Mouse (Mus musculus): Measurements from ENCODE around the gene Ppox.

Gene Ppox

GRCm38 (mm10) chr1:171285096-171285892 is 4.3 kb upstream of the Ppox start:
- DNase-seq = no peak

- no peak for DNase-seq
Measured at GRCm38 (mm10) chr1:171284491-171284890, 3.5 kb upstream of the Ppox start.

- DNase-seq = no peak
Measured at GRCm38 (mm10) chr1:171283188-171284160, 2.5 kb upstream of the Ppox start.

GRCm38 (mm10) chr1:171282086-171282805 is 1.3 kb upstream of the Ppox start:
- no peak for DNase-seq

GRCm38 (mm10) chr1:171281528-171281923 is 540 bp upstream of the Ppox start:
- DNase-seq = peak; percentile 77 to 88

- peak; percentile 56 to 60 for DNase-seq
Measured at GRCm38 (mm10) chr1:171280250-171280915, 603 bp downstream of the Ppox start.

- DNase-seq = peak in 1 of 2 experiments; percentile 1
Measured at GRCm38 (mm10) chr1:171279721-171280120, 1.3 kb downstream of the Ppox start.

GRCm38 (mm10) chr1:171279012-171279705 is 1.8 kb downstream of the Ppox start:
- peak in 1 of 2 experiments; percentile 1 for DNase-seq

GRCm38 (mm10) chr1:171278436-171278835 is 2.5 kb downstream of the Ppox start:
- no peak for DNase-seq

- DNase-seq = no peak
Measured at GRCm38 (mm10) chr1:171277736-171278135, 3.2 kb downstream of the Ppox start.

GRCm38 (mm10) chr1:171276110-171276748 is 4.8 kb downstream of the Ppox start:
- no peak for DNase-seq

GRCm38 (mm10) chr1:171275144-171275734 is 5.7 kb downstream of the Ppox start:
- no peak for DNase-seq

- no peak for DNase-seq
Measured at GRCm38 (mm10) chr1:171274171-171274570, 6.8 kb downstream of the Ppox start.

- no peak for DNase-seq
Measured at GRCm38 (mm10) chr1:171272086-171272485, 8.9 kb downstream of the Ppox start.

- no peak for DNase-seq
Measured at GRCm38 (mm10) chr1:171271622-171272021, 9.4 kb downstream of the Ppox start.

GRCm38 (mm10) chr1:171271196-171271595 is 9.8 kb downstream of the Ppox start:
- DNase-seq = no peak

GRCm38 (mm10) chr1:171270573-171270900 is 10.4 kb downstream of the Ppox start:
- peak; percentile 74 to 82 for DNase-seq

GRCm38 (mm10) chr1:171269848-171270572 is 11.0 kb downstream of the Ppox start, which contains the start of gene B4galt3:
B4galt3 (plus strand) TSS chr1:171270328.
- peak; percentile 95 to 97 for DNase-seq

- DNase-seq = no peak
Measured at GRCm38 (mm10) chr1:171268341-171268740, 12.6 kb downstream of the Ppox start.
